Mouse (Mus musculus): ENCODE measurements around the gene Tmc4.

DNA sequence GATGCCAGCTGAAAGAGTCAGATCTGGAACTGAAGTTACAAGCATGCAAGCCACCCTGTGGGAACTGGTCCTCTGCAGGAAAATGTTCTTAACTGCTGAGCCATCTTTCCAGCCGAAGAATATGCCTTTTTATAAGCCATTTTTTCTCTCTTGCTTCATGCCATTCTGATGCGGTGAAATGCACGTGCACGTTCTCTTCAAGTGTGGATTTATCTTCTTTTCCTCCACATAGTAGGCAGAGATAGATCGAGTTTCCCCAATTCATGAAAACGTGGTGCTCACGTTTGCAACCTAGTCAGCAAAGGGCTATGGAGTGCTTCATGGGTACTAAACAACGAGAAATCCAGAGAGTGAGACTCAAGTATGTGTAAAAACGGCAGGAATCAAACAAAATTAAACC, 33.5 kb downstream of the Tmc4 start:
- TF ChIP-seq CHD2 (IDR thresholded peaks at IDR 0.05; ENCODE audit: low read depth, low read length) (no peak), HCFC1 (IDR thresholded peaks at IDR 0.05; ENCODE audit: borderline replicate concordance, insufficient read depth, low read length) (no peak)

Data from ES-E14 (cell line).